Mouse (Mus musculus) heart, postnatal 0 days (tissue): ENCODE measurements at regions not wholly inside any gene's neighbourhood (a gene's known extent, or its start where the extent isn't known, plus 50 kb on each side); places are given as distances from the start of the nearest gene placed in this dataset.

Experiments used
- CTCF ChIP-seq: IDR thresholded peaks from 2 replicates; pipeline ENCODE4 v1.5.1; 2016; ENCODE audit warnings: antibody characterized with exemption, control low read depth, low read depth
- EP300 ChIP-seq: IDR thresholded peaks from 2 replicates; pipeline ENCODE4 v1.6.1; 2016; ENCODE audit warnings: antibody characterized with exemption, low read depth

- TF ChIP-seq CTCF (no peak), EP300 (no peak)
These were observed 612.5 kb upstream of the Intu start for GRCm38 (mm10) chr3:39918601-39919000.
